Mouse (Mus musculus) limb, embryonic 14.5 days (tissue): ENCODE data around the gene Adap1. TPM values are rescaled to one million over a fixed set of nuclear protein-coding genes. Genes with fewer than 3 reads are reported as not detected.

Experiments
- ATAC-seq: fragments of 200-750 bp; cut with Nextera tagmentation; 2 replicates; pipeline ENCODE4 v1.8.0; 2017; ENCODE audit warnings: low read depth, moderate number of reproducible peaks, moderate TSS enrichment; ENCODE audit not compliant: low FRiP score
- DNase-seq: peaks from one replicate; pipeline ENCODE4 v3.0.0-alpha.2; 2015; ENCODE audit warnings: low spot score
- H3K27ac ChIP-seq: fragments of 300-500 bp; sonication (generic); replicated peaks from 2 replicates; pipeline ENCODE4 v1.5.1; 2014; ENCODE audit warnings: low read depth, mild to moderate bottlenecking, low read length, moderate library complexity, mixed read lengths
- H3K27me3 ChIP-seq: fragments of 300-500 bp; sonication (generic); 2 replicates; pipeline ENCODE4 v1.6.1; 2014; ENCODE audit warnings: low read length, mixed read lengths; ENCODE audit not compliant: control insufficient read depth, insufficient read depth
- H3K36me3 ChIP-seq: fragments of 300-500 bp; sonication (generic); 2 replicates; pipeline ENCODE4 v1.6.1; 2014; ENCODE audit warnings: mild to moderate bottlenecking, low read length, moderate library complexity, mixed read lengths; ENCODE audit not compliant: control insufficient read depth, insufficient read depth
- H3K4me1 ChIP-seq: fragments of 300-500 bp; sonication (generic); 2 replicates; pipeline ENCODE4 v1.6.1; 2014; ENCODE audit warnings: antibody characterized with exemption, low read length, mixed read lengths; ENCODE audit not compliant: control insufficient read depth, insufficient read depth
- H3K4me2 ChIP-seq: fragments of 300-500 bp; sonication (generic); replicated peaks from 2 replicates; pipeline ENCODE4 v1.6.1; 2014; ENCODE audit warnings: low read depth, mild to moderate bottlenecking, low read length, moderate library complexity; ENCODE audit not compliant: severe bottlenecking
- H3K4me3 ChIP-seq: fragments of 300-500 bp; sonication (generic); replicated peaks from 2 replicates; pipeline ENCODE4 v1.5.1; 2014; ENCODE audit warnings: low read length
- H3K9ac ChIP-seq: fragments of 300-500 bp; sonication (generic); 2 replicates; pipeline ENCODE4 v1.6.1; 2014; ENCODE audit warnings: mild to moderate bottlenecking, low read depth, low read length, moderate library complexity; ENCODE audit not compliant: severe bottlenecking
- H3K9me3 ChIP-seq: fragments of 300-500 bp; sonication (generic); 2 replicates; pipeline ENCODE4 v1.6.1; 2016; ENCODE audit warnings: low read length; ENCODE audit not compliant: control insufficient read depth
- POLR2A ChIP-seq: fragments of 200-500 bp; IDR thresholded peaks from 2 replicates; pipeline ENCODE4 v1.8.0; 2012; ENCODE audit warnings: inconsistent platforms, mild to moderate bottlenecking, moderate library complexity, borderline replicate concordance; ENCODE audit not compliant: insufficient read depth, insufficient read length; ENCODE audit errors: extremely low read depth
- WGBS: fragments of 180-500 bp; shearing (Covaris S2); extraction: QIAGEN DNeasy Blood & Tissue Kit; methylation state at CpG from one replicate; pipeline ENCODE4 v1.1.7; 2014; 5-methylcytosine and 5-hydroxymethylcytosine counted together
- polyA plus RNA-seq, 2 experiments: library from polyadenylated mRNA; depleted of rRNA in 1 of 2; stranded (reverse) in 1 of 2; unstranded in 1 of 2; fragments of >200 nt; fragmentation: Nextera tagmentation in 1 of 2; extraction: Ambion mirVana in 1 of 2; gene quantifications; 2 replicates each; pipeline versions ENCODE4 v1.2.1 to v1.2.3; 2012 to 2014

Gene Adap1
- polyA plus RNA-seq, 2 experiments, result 2.5 to 2.7 TPM

GRCm38 (mm10) chr5:139267661-139268060, 57.8 kb downstream of the Adap1 start:
- WGBS, result 88% methylated on average over 4 of the region's 4 CpGs
- DNase-seq (no peak), ATAC-seq (no peak)
- Histone ChIP-seq H3K27ac (no peak overlapping the region), H3K27me3 (no peaks in the 10 kb centered on the region), H3K9me3 (no peaks in the 10 kb centered on the region), H3K9ac (no peak overlapping the region), H3K4me2 (no peak overlapping the region), H3K4me1 (no peaks in the 10 kb centered on the region), H3K4me3 (no peak overlapping the region), H3K36me3 (peaks cover 67% of the 10 kb centered on the region)
- TF ChIP-seq POLR2A, result no peak

- no peak for DNase-seq
- H3K4me3 ChIP-seq, result no peak overlapping the region
- 96% methylated on average over 4 of the region's 4 CpGs for WGBS
- no peaks in the 10 kb centered on the region; the same call in 1 of the 2 replicates for H3K4me1 ChIP-seq
- H3K27ac ChIP-seq, result no peak overlapping the region
- ATAC-seq, result no peak
- H3K27me3 ChIP-seq, result no peaks in the 10 kb centered on the region
- peaks cover 65% of the 10 kb centered on the region for H3K36me3 ChIP-seq
- H3K9me3 ChIP-seq, result no peaks in the 10 kb centered on the region
- TF ChIP-seq POLR2A, result no peak
- H3K9ac ChIP-seq, result no peak overlapping the region
- H3K4me2 ChIP-seq, result no peak overlapping the region
Measured at GRCm38 (mm10) chr5:139261403-139261802, 64.0 kb downstream of the Adap1 start.

GRCm38 (mm10) chr5:139259853-139260252, 65.6 kb downstream of the Adap1 start:
- ATAC-seq, result no peak
- no peak overlapping the region for H3K27ac ChIP-seq
- H3K4me1 ChIP-seq, result no peaks in the 10 kb centered on the region; the same call in 1 of the 2 replicates
- 85% methylated on average over 5 of the region's 5 CpGs for WGBS
- H3K9ac ChIP-seq, result no peak overlapping the region
- H3K36me3 ChIP-seq, result peaks cover 57% of the 10 kb centered on the region
- H3K27me3 ChIP-seq, result no peaks in the 10 kb centered on the region
- H3K9me3 ChIP-seq, result no peaks in the 10 kb centered on the region
- no peak for TF ChIP-seq POLR2A
- H3K4me3 ChIP-seq, result no peak overlapping the region
- no peak overlapping the region for H3K4me2 ChIP-seq
- no peak for DNase-seq

GRCm38 (mm10) chr5:139258371-139259035, 66.9 kb downstream of the Adap1 start:
- Histone ChIP-seq H3K27ac (no peak overlapping the region), H3K9me3 (no peaks in the 10 kb centered on the region), H3K4me3 (no peak overlapping the region), H3K9ac (no peak overlapping the region), H3K27me3 (no peaks in the 10 kb centered on the region), H3K4me1 (peaks cover 3% of the 10 kb centered on the region), H3K36me3 (peaks cover 43% of the 10 kb centered on the region), H3K4me2 (no peak overlapping the region)
- ATAC-seq, result no peak
- TF ChIP-seq POLR2A, result no peak
- WGBS, result 94% methylated on average over 8 of the region's 8 CpGs
- DNase-seq, result no peak

- Histone ChIP-seq H3K4me1 (peaks cover 4% of the 10 kb centered on the region), H3K36me3 (peaks cover 36% of the 10 kb centered on the region), H3K9me3 (no peaks in the 10 kb centered on the region), H3K9ac (no peak overlapping the region), H3K4me3 (no peak overlapping the region), H3K27ac (no peak overlapping the region), H3K27me3 (no peaks in the 10 kb centered on the region), H3K4me2 (no peak overlapping the region)
- no peak for TF ChIP-seq POLR2A
- ATAC-seq (no peak), DNase-seq (no peak)
- 88% methylated on average over 4 of the region's 4 CpGs for WGBS
Measured at GRCm38 (mm10) chr5:139257818-139258217, 67.6 kb downstream of the Adap1 start.
